Mouse (Mus musculus): ENCODE data around the gene Rab40c. TPM values are rescaled to one million over a fixed set of nuclear protein-coding genes. Genes with fewer than 3 reads are reported as not detected.
"Not testable (repeated sequence)": the region's sequence is repeated elsewhere in the genome, so short reads cannot be mapped to it uniquely, and the experiment has no call there.

Gene Rab40c
- polyA plus RNA-seq, 1 experiment: 18.3 TPM

DNA sequence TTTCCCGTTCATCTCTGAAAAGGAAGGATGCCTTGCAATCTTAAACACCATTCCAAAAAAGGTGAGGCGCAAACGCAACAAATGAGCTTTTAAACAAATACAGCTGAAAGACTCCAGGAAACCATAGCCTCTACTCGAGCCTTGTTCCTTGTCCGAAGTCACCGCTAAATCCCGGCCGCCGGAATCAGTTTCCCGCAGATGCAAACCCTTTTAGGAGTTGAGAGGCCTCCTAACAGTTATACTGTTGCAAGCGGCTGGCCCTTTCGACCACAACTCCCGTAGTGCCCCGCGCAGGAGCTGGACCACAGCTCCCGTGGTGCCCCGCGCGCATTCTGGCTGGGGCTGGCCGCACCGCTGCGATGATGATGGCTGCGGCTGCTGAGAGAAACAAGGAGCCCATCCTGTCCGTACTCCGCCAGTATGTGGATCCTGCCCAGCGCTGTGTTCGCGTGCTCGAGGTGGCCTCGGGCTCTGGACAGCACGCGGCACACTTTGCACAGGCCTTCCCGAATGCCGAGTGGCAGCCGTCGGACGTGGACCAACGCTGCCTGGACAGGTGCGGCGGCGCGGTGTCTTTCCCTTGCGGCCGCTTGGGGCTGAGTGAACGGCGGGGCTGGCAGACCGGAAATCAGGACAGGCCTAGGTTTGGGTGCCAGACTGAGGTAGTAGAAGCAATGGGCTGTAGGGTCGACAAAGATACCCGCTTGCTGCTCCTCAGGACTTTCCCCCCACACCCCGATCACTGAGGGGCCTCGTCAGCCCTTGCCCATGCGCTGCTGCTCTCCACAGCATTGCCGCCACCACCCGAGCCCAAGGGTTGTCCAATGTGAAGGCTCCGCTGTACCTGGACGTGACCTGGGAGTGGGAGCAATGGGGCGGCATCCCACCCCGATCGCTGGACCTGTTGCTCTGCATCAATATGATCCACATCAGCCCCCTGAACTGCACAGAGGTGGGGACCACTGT is 44.1 kb downstream of the Rab40c start:
- Histone ChIP-seq H3K4me2 (ENCODE audit: low read depth) (peak overlapping the region; percentile 96), H3K79me2 (ENCODE audit: control insufficient read depth, insufficient read depth) (peaks cover 4% of the 10 kb centered on the region), H3K27me3 (ENCODE audit: control insufficient read depth, insufficient read depth, insufficient read length) (no peaks in the 10 kb centered on the region), H3K36me3 (ENCODE audit: control insufficient read depth, insufficient read depth) (no peaks in the 10 kb centered on the region), H3ac (ENCODE audit: control insufficient read depth, insufficient read length) (peak overlapping the region; percentile 60), H3K4me3 (peak overlapping the region; percentile 75)
- peak; percentile 97 for TF ChIP-seq POLR2A (IDR thresholded peaks at IDR 0.05; ENCODE audit: insufficient read length, low read depth)
- peak in 2 of 3 experiments; percentile 81 to 84 for TF ChIP-seq MYOG (IDR thresholded peaks at IDR 0.05; ENCODE audit: control insufficient read depth in 1 of 3, insufficient read depth in 1 of 3, insufficient read length in 2 of 3, low read depth in 2 of 3)
- peak; percentile 54 for TF ChIP-seq SRF (IDR thresholded peaks at IDR 0.05; ENCODE audit: control insufficient read depth, insufficient read length, low read depth)
- TF ChIP-seq REST (IDR thresholded peaks at IDR 0.05; ENCODE audit: insufficient read depth, insufficient read length): no peak
- no peak for TF ChIP-seq E2F4 (IDR thresholded peaks at IDR 0.05; ENCODE audit: insufficient read depth)
- TF ChIP-seq MYOD1 (IDR thresholded peaks at IDR 0.05; ENCODE audit: control insufficient read depth in 1 of 3, insufficient read length in 2 of 3, low read depth in 2 of 3): peak in 2 of 3 experiments; percentile 80 to 90
- TF ChIP-seq POLR2AphosphoS2 (IDR thresholded peaks at IDR 0.05; ENCODE audit: insufficient read length, low read depth): peak; percentile 95

- peaks cover 4% of the 10 kb centered on the region for H3K79me2 ChIP-seq (ENCODE audit: control insufficient read depth, insufficient read depth)
- H3K36me3 ChIP-seq (ENCODE audit: control insufficient read depth, insufficient read depth): no peaks in the 10 kb centered on the region
- H3ac ChIP-seq (ENCODE audit: control insufficient read depth, insufficient read length): peak within 1 kb of the TSS; percentile 60
- peak within 1 kb of the TSS; percentile 75 for H3K4me3 ChIP-seq
- no peaks in the 10 kb centered on the region for H3K27me3 ChIP-seq (ENCODE audit: control insufficient read depth, insufficient read depth, insufficient read length)
- TF ChIP-seq POLR2AphosphoS2 (IDR thresholded peaks at IDR 0.05; ENCODE audit: insufficient read length, low read depth) (peak; percentile 55), MYOD1 (IDR thresholded peaks at IDR 0.05; ENCODE audit: control insufficient read depth in 1 of 3, insufficient read length in 2 of 3, low read depth in 2 of 3) (no peak)
- peak within 1 kb of the TSS; percentile 96 for H3K4me2 ChIP-seq (ENCODE audit: low read depth)
These were observed 44.8 kb downstream of the Rab40c start, which contains the start of gene Mettl26 for GRCm38 (mm10) chr17:25874721-25875170. TSS of gene Mettl26 (plus strand) at chr17:25875074.

GRCm38 (mm10) chr17:25874148-25874720 is 45.3 kb downstream of the Rab40c start:
- H3K27me3 ChIP-seq (ENCODE audit: control insufficient read depth, insufficient read depth, insufficient read length): no peaks in the 10 kb centered on the region
- H3K4me2 ChIP-seq (ENCODE audit: low read depth): peak overlapping the region; percentile 96
- H3ac ChIP-seq (ENCODE audit: control insufficient read depth, insufficient read length): peak overlapping the region; percentile 60
- peak overlapping the region; percentile 75 for H3K4me3 ChIP-seq
- no peaks in the 10 kb centered on the region for H3K36me3 ChIP-seq (ENCODE audit: control insufficient read depth, insufficient read depth)
- peaks cover 4% of the 10 kb centered on the region for H3K79me2 ChIP-seq (ENCODE audit: control insufficient read depth, insufficient read depth)
- TF ChIP-seq REST (IDR thresholded peaks at IDR 0.05; ENCODE audit: insufficient read depth, insufficient read length): no peak

DNA sequence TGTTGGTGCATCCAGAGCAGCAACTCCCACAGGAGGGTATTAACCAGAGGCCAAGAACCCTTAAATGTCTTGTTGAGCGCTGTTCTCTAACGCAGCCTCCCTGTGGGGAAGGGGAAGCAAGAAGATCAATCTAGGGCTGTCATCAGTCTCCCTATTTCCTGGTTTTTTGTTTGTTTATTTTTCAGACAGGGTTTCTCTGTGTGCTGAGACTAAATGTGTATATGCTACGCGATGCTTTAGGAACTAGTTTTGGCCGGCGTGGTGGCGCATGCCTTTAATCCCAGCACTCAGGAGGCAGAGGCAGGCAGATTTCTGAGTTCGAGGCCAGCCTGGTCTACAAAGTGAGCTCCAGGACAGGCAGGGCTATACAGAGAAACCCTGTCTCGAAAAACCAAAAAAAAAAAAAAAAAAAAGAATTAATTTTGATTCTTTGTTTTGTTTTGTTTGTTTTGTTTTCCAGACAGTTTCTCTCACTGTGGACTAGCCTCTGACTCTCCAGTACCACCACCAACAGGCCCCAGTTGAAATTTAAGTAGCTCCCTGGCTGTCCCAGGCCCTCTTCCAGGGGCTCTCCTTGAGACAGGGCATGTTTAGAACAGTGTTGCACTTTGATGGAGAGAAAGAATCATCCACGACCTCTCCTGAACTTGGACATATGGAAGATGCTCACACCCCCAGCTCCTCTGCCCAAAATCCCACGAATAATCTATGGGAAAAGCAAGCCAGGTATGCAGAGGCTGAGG is 46.0 kb downstream of the Rab40c start:
- peak overlapping the region; percentile 75 for H3K4me3 ChIP-seq
- H3K36me3 ChIP-seq (ENCODE audit: control insufficient read depth, insufficient read depth): no peaks in the 10 kb centered on the region
- no peaks in the 10 kb centered on the region for H3K27me3 ChIP-seq (ENCODE audit: control insufficient read depth, insufficient read depth, insufficient read length)
- TF ChIP-seq USF1 (IDR thresholded peaks at IDR 0.05; ENCODE audit: low read depth) (no peak), MYOG (IDR thresholded peaks at IDR 0.05; ENCODE audit: control insufficient read depth in 1 of 3, insufficient read depth in 1 of 3, insufficient read length in 2 of 3, low read depth in 2 of 3) (no peak), MAX (IDR thresholded peaks at IDR 0.05; ENCODE audit: low read depth) (no peak)
- H3K4me2 ChIP-seq (ENCODE audit: low read depth): peak overlapping the region; percentile 96
- peaks cover 4% of the 10 kb centered on the region for H3K79me2 ChIP-seq (ENCODE audit: control insufficient read depth, insufficient read depth)
- no peak overlapping the region for H3ac ChIP-seq (ENCODE audit: control insufficient read depth, insufficient read length)

DNA sequence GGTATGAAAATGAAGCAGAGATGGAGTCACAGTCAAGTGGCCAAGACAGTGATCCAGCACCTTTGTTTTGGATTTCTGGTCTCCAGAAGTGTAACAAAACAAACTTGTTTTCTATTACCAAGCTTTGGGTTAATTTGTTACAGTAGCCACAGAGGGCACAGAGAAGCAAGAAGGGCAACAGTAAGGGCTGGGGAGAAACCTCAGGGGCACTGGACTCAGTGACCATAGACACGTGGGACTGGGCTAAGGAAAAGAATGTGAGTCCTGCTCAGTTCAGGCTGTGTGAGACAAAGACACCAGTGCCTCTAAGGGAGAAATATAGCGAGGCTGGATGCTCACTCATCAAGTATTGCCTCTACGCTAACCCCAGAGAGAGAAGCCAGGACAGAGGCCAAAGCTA is 46.9 kb downstream of the Rab40c start:
- TF ChIP-seq MYOD1 (IDR thresholded peaks at IDR 0.05; ENCODE audit: control insufficient read depth in 1 of 3, insufficient read length in 2 of 3, low read depth in 2 of 3): no peak
- no peak for TF ChIP-seq POLR2A (IDR thresholded peaks at IDR 0.05; ENCODE audit: insufficient read length, low read depth)
- no peak for TF ChIP-seq TCF12 (IDR thresholded peaks at IDR 0.05; ENCODE audit: insufficient read depth, poor library complexity, severe bottlenecking)
- TF ChIP-seq REST (IDR thresholded peaks at IDR 0.05; ENCODE audit: insufficient read depth, insufficient read length): no peak
- no peak for TF ChIP-seq E2F4 (IDR thresholded peaks at IDR 0.05; ENCODE audit: insufficient read depth)
- no peak for TF ChIP-seq TCF3 (IDR thresholded peaks at IDR 0.05; ENCODE audit: insufficient read length, low read depth)
- no peak for TF ChIP-seq USF1 (IDR thresholded peaks at IDR 0.05; ENCODE audit: low read depth)
- TF ChIP-seq POLR2AphosphoS2 (IDR thresholded peaks at IDR 0.05; ENCODE audit: insufficient read length, low read depth): no peak
- no peak for TF ChIP-seq SRF (IDR thresholded peaks at IDR 0.05; ENCODE audit: control insufficient read depth, insufficient read length, low read depth)
- TF ChIP-seq CEBPB (IDR thresholded peaks at IDR 0.05; ENCODE audit: insufficient read depth, poor library complexity, severe bottlenecking): no peak
- no peak for TF ChIP-seq MYOG (IDR thresholded peaks at IDR 0.05; ENCODE audit: control insufficient read depth in 1 of 3, insufficient read depth in 1 of 3, insufficient read length in 2 of 3, low read depth in 2 of 3)
- TF ChIP-seq MAX (IDR thresholded peaks at IDR 0.05; ENCODE audit: low read depth): no peak
- Histone ChIP-seq H3K4me2 (ENCODE audit: low read depth) (no peak overlapping the region), H3K27me3 (ENCODE audit: control insufficient read depth, insufficient read depth, insufficient read length) (no peaks in the 10 kb centered on the region), H3K36me3 (ENCODE audit: control insufficient read depth, insufficient read depth) (no peaks in the 10 kb centered on the region), H3K4me3 (no peak overlapping the region), H3ac (ENCODE audit: control insufficient read depth, insufficient read length) (no peak overlapping the region), H3K79me2 (ENCODE audit: control insufficient read depth, insufficient read depth) (peaks cover 4% of the 10 kb centered on the region)

DNA sequence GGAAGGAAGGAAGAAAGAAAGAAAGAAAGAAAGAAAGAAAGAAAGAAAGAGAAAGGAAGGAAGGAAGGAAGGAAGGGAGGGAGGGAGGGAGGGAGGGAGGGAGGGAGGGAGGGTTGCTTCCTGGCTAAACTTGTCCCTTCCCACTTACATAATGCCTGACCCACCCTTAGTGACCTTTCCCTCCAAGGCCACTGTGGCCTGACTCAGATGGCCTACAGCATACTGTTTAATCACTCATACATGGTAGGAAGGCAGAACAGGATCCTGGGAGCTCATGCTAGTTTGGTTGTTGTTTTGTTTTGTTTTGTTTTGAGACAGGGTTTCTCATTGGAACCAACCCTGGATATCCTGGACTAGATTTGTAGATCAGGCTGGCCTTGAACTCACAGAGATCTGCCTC is 48.0 kb downstream of the Rab40c start:
- not testable (repeated sequence) for H3K4me3 ChIP-seq; H3K79me2 ChIP-seq (ENCODE audit: control insufficient read depth, insufficient read depth); H3K36me3 ChIP-seq (ENCODE audit: control insufficient read depth, insufficient read depth)

More for the DNA sequence above, 48.0 kb downstream of the Rab40c start:
- not testable (repeated sequence) for H3K4me2 ChIP-seq (ENCODE audit: low read depth); H3ac ChIP-seq (ENCODE audit: control insufficient read depth, insufficient read length); H3K27me3 ChIP-seq (ENCODE audit: control insufficient read depth, insufficient read depth, insufficient read length)
